In genomic region chr14:75022522-75022921, GRCm38 (mm10) we compare ENCODE assay signal across 26 mouse cellular contexts. TPM values are rescaled to one million over a fixed set of nuclear protein-coding genes. Genes with fewer than 3 reads are reported as not detected.
DNase-seq lines count a peak whose midpoint lies in the region; ATAC-seq and TF ChIP-seq lines count a peak whose summit lies in the region.
"Had no signal": no experiment of that assay in that cellular context is flagged by ENCODE, and none has a peak within 500 bp of the region (broad histone marks: within the 10 kb centered on the region; RNA-seq: fewer than 3 reads in every experiment).

No protein-coding gene starts in this region.

- no peak for DNase-seq in kidney, adult 9 months
- no peak for DNase-seq in CH12.LX (ENCODE audit: extremely low read depth)
- DNase-seq in spleen, postnatal 36 days (ENCODE audit: low spot score in 2 of 2) = peak; percentile 76 to 82
- DNase-seq in limb, embryonic 10.5 days (ENCODE audit: low spot score) = no peak
- DNase-seq in gastrocnemius, adult 18-20 months (ENCODE audit: low spot score) = no peak
- DNase-seq: cerebellum, adult 9-10 months; forebrain, postnatal 0 days; gastrocnemius, postnatal 14 days; kidney, adult 18-20 months; kidney, postnatal 10 days; liver; lung, adult 2 months; lung, postnatal 10 days; thymus, adult 2 months; thymus, postnatal 4 days had no signal

- no peaks in the 10 kb centered on the region for H3K9me3 ChIP-seq in kidney, embryonic 16.5 days (ENCODE audit: low read length)
- H3K9me3 ChIP-seq in CH12.LX (replicated peaks; ENCODE audit: low read length) = peaks cover 6% of the 10 kb centered on the region
- no peaks in the 10 kb centered on the region for H3K9me3 ChIP-seq in limb, embryonic 10.5 days (replicated peaks)
- H3K9me3 ChIP-seq: embryonic facial prominence, embryonic 13.5 days; forebrain, embryonic 12.5 days; neural tube, embryonic 13.5 days had no signal

- no peak for TF ChIP-seq POLR2A in CH12.LX (IDR thresholded peaks at IDR 0.05; ENCODE audit: low read depth, low read length)

- H3K9ac ChIP-seq in kidney, embryonic 16.5 days (replicated peaks; ENCODE audit: low read length) = no peak overlapping the region
- H3K9ac ChIP-seq in CH12.LX (ENCODE audit: insufficient read depth, low read depth) = no peak overlapping the region
- H3K9ac ChIP-seq: embryonic facial prominence, embryonic 13.5 days; forebrain, embryonic 12.5 days; forebrain, postnatal 0 days; liver, embryonic 14.5 days; neural tube, embryonic 13.5 days had no signal

- no peaks in the 10 kb centered on the region for H3K36me3 ChIP-seq in kidney, embryonic 16.5 days (ENCODE audit: insufficient read depth, low read length)
- H3K36me3 ChIP-seq in CH12.LX (replicated peaks in 1 of 2; ENCODE audit: control insufficient read depth in 1 of 2, insufficient read depth in 1 of 2, low read length in 1 of 2) = peaks cover 19 to 29% of the 10 kb centered on the region in 2 experiments
- H3K36me3 ChIP-seq in limb, embryonic 10.5 days = no peaks in the 10 kb centered on the region
- H3K36me3 ChIP-seq: embryonic facial prominence, embryonic 13.5 days; forebrain, embryonic 12.5 days; neural tube, embryonic 13.5 days had no signal

- in situ Hi-C loops in CH12.LX (cut with MboI; ENCODE audit: low pct_ligation_motif_present, low pct_unique_long_range_greater_than_20kb, low sequenced_read_pairs) = no loop called here

- TF ChIP-seq EP300 in CH12.LX (IDR thresholded peaks at IDR 0.05; ENCODE audit: low read length) = no peak

- H3K79me2 ChIP-seq in CH12.LX (replicated peaks; ENCODE audit: control insufficient read depth, extremely low read depth, insufficient read depth, poor library complexity, severe bottlenecking) = peaks cover 49% of the 10 kb centered on the region

- no peak overlapping the region for H3K4me2 ChIP-seq in kidney, embryonic 16.5 days (replicated peaks; ENCODE audit: low read depth, low read length)
- H3K4me2 ChIP-seq in CH12.LX (ENCODE audit: insufficient read depth, low read depth, poor library complexity, severe bottlenecking) = no peak overlapping the region
- H3K4me2 ChIP-seq: embryonic facial prominence, embryonic 13.5 days; forebrain, embryonic 12.5 days; midbrain, embryonic 11.5 days; neural tube, embryonic 13.5 days had no signal

- H3K4me1 ChIP-seq in kidney, embryonic 16.5 days (ENCODE audit: insufficient read depth, low read length) = 0 out of 2 replicates have a peak, but pooled peaks cover 3% of the 10 kb centered on the region
- H3K4me1 ChIP-seq in CH12.LX (ENCODE audit: control insufficient read depth in 1 of 2, insufficient read depth in 2 of 2) = peaks cover 13 to 82% of the 10 kb centered on the region in 2 experiments
- no peaks in the 10 kb centered on the region for H3K4me1 ChIP-seq in limb, embryonic 10.5 days
- H3K4me1 ChIP-seq: embryonic facial prominence, embryonic 13.5 days; forebrain, embryonic 12.5 days; neural tube, embryonic 13.5 days had no signal

- H3K27ac ChIP-seq in kidney, embryonic 16.5 days (ENCODE audit: low read length) = no peak overlapping the region
- H3K27ac ChIP-seq in CH12.LX (ENCODE audit: insufficient read depth, low read depth) = peak overlapping the region; percentile 62
- no peak overlapping the region for H3K27ac ChIP-seq in limb, embryonic 10.5 days
- H3K27ac ChIP-seq: embryonic facial prominence, embryonic 13.5 days; forebrain, embryonic 12.5 days; liver, embryonic 14.5 days; neural tube, embryonic 13.5 days had no signal

- ATAC-seq in kidney, embryonic 16.5 days (ENCODE audit: low FRiP score, low TSS enrichment) = 0 out of 2 replicates have a peak, but pooled peaks have one; percentile 42
- peak; percentile 51 for ATAC-seq in megakaryocyte, adult 5-6 weeks (ENCODE audit: poor library complexity, severe bottlenecking)
- ATAC-seq: forebrain, postnatal 0 days; hindbrain, embryonic 16.5 days; midbrain, embryonic 16.5 days had no signal

- no peak overlapping the region for H3K4me3 ChIP-seq in kidney, embryonic 16.5 days (ENCODE audit: low read length)
- H3K4me3 ChIP-seq in CH12.LX (replicated peaks in 1 of 3; ENCODE audit: low read depth in 2 of 3, low read length in 2 of 3, poor library complexity in 1 of 3) = peak overlapping the region in 1 of 3 experiments; percentile 3
- H3K4me3 ChIP-seq in limb, embryonic 10.5 days = no peak overlapping the region
- H3K4me3 ChIP-seq: embryonic facial prominence, embryonic 13.5 days; erythroblast, embryonic 14.5 days; forebrain, embryonic 12.5 days; myocyte; neural tube, embryonic 13.5 days had no signal

- TF ChIP-seq CTCF in CH12.LX (conservative IDR thresholded peaks at IDR 0.05 in 1 of 2, IDR thresholded peaks at IDR 0.05 in 1 of 2; ENCODE audit: low read depth in 2 of 2, low read length in 2 of 2) = no peak

- dilution Hi-C loops in CH12.LX (cut with MboI; ENCODE audit: extremely low pct_ligation_motif_present, extremely low pct_unique_long_range_greater_than_20kb, low sequenced_read_pairs) = no loop called here

- H3K27me3 ChIP-seq in kidney, embryonic 16.5 days (ENCODE audit: insufficient read depth, low read length) = no peaks in the 10 kb centered on the region
- H3K27me3 ChIP-seq in CH12.LX (replicated peaks) = no peaks in the 10 kb centered on the region
- no peaks in the 10 kb centered on the region for H3K27me3 ChIP-seq in limb, embryonic 10.5 days (ENCODE audit: low read depth, poor library complexity, severe bottlenecking)
- H3K27me3 ChIP-seq: embryonic facial prominence, embryonic 13.5 days; forebrain, embryonic 12.5 days; neural tube, embryonic 13.5 days had no signal

- WGBS in kidney, embryonic 16.5 days = 85% methylated on average over 9 of the region's 9 CpGs
- 89% methylated on average over 9 of the region's 9 CpGs for WGBS in limb, embryonic 10.5 days

- TF ChIP-seq RAD21 in CH12.LX (IDR thresholded peaks at IDR 0.05; ENCODE audit: low read depth, low read length) = no peak

TF ChIP-seq in CH12.LX, 34 proteins besides CTCF, POLR2A, EP300 and RAD21:
- TF ChIP-seq POLR2AphosphoS2 (IDR thresholded peaks at IDR 0.05; ENCODE audit: low read depth, low read length) (no peak), NELFE (IDR thresholded peaks at IDR 0.05; ENCODE audit: low read depth, low read length) (no peak), MAFK (IDR thresholded peaks at IDR 0.05; ENCODE audit: insufficient replicate concordance, low read length) (no peak), CHD1 (IDR thresholded peaks at IDR 0.05; ENCODE audit: low read depth, low read length) (no peak), ZMIZ1 (IDR thresholded peaks at IDR 0.05; ENCODE audit: low read depth, low read length) (no peak), KAT2A (IDR thresholded peaks at IDR 0.05; ENCODE audit: insufficient replicate concordance, low read length) (no peak), TBP (conservative IDR thresholded peaks at IDR 0.05; ENCODE audit: low read depth, low read length) (no peak), SMC3 (IDR thresholded peaks at IDR 0.05; ENCODE audit: low read depth, low read length) (no peak), GABPA (IDR thresholded peaks at IDR 0.05; ENCODE audit: insufficient replicate concordance, low read depth, low read length) (no peak), USF1 (IDR thresholded peaks at IDR 0.05; ENCODE audit: low read depth, low read length) (no peak), ZC3H11A (IDR thresholded peaks at IDR 0.05; ENCODE audit: low read depth, low read length) (no peak), USF2 (conservative IDR thresholded peaks at IDR 0.05; ENCODE audit: low read depth, low read length) (no peak), TCF12 (IDR thresholded peaks at IDR 0.05; ENCODE audit: low read depth, low read length) (no peak), ETS1 (conservative IDR thresholded peaks at IDR 0.05; ENCODE audit: low read depth, low read length) (no peak), SIN3A (IDR thresholded peaks at IDR 0.05; ENCODE audit: low read length) (no peak), IRF4 (IDR thresholded peaks at IDR 0.05; ENCODE audit: low read depth, low read length) (no peak), MYC (IDR thresholded peaks at IDR 0.05; ENCODE audit: low read depth, low read length) (no peak), NRF1 (IDR thresholded peaks at IDR 0.05; ENCODE audit: low read depth, low read length) (no peak)

RNA-seq across cellular contexts. Expression of gene Rubcnl, which starts 6.7 kb away (rescaled TPM):
- 0.34 and 0.58 TPM in 2 replicates for polyA plus RNA-seq in kidney, embryonic 16.5 days (2015; fragmentation: Nextera tagmentation; extraction: Ambion mirVana)
- total RNA-seq in CH12.LX (2012; rRNA removed) = 23.5 and 24.9 TPM in 2 replicates
- 24.6 and 24.7 TPM in 2 replicates for total RNA-seq in CH12.LX (2014; rRNA removed)
- 21.8 and 27.2 TPM in 2 replicates for polyA plus RNA-seq in CH12.LX (2012; ENCODE audit: insufficient read length, low read depth)
- total RNA-seq in megakaryocyte, adult 5-6 weeks (2015) = 13.8 and 14.0 TPM in 2 replicates
- total RNA-seq in megakaryocyte, adult 5-6 weeks (2017) = 15.7 and 17.5 TPM in 2 replicates
- 0.10 and 0.30 TPM in 2 replicates for polyA plus RNA-seq in limb, embryonic 10.5 days (2016; fragmentation: Nextera tagmentation; extraction: Ambion mirVana)
- total RNA-seq in gastrocnemius, adult 18-20 months (2021) = under 1 TPM; 0.12 to 0.14 TPM

Comparison
In these comparisons a context has a peak if more than half of its experiments do, and no peak if none do; other contexts are left out.
1. DNase-seq: peak in spleen, postnatal 36 days (2 of 2); none in kidney, adult 9 months (single experiment), CH12.LX (single experiment), limb, embryonic 10.5 days (single experiment) and gastrocnemius, adult 18-20 months (single experiment).
2. RNA of gene Rubcnl, which starts 6.7 kb away (total RNA-seq): 23.5 to 24.9 TPM in CH12.LX and 13.8 to 17.5 TPM in megakaryocyte, adult 5-6 weeks; 0.12 to 0.14 TPM in gastrocnemius, adult 18-20 months; every median in the first group is over 10 times any median in the second.